Mouse (Mus musculus) heart, postnatal 25 days (tissue): Measurements from ENCODE around the gene Vwf. TPM values are rescaled to one million over a fixed set of nuclear protein-coding genes. Genes with fewer than 3 reads are reported as not detected.

ENCODE experiments used
- DNase-seq: peaks from one replicate; pipeline ENCODE4 v3.0.0; 2022; ENCODE audit warnings: low spot score
- intact Hi-C: fragments of 180-260 bp; cut with DNase I; formaldehyde crosslinking; loops from one replicate; pipeline ENCODE4 v1.15.1; 2025
- total RNA-seq, 2 experiments: library from RNA; stranded (reverse); gene quantifications; 2 replicates each; pipeline ENCODE4 v1.2.3; 2021

The Vwf gene
- total RNA-seq, 2 experiments from 2014 or later = 104 to 114 TPM

DNA sequence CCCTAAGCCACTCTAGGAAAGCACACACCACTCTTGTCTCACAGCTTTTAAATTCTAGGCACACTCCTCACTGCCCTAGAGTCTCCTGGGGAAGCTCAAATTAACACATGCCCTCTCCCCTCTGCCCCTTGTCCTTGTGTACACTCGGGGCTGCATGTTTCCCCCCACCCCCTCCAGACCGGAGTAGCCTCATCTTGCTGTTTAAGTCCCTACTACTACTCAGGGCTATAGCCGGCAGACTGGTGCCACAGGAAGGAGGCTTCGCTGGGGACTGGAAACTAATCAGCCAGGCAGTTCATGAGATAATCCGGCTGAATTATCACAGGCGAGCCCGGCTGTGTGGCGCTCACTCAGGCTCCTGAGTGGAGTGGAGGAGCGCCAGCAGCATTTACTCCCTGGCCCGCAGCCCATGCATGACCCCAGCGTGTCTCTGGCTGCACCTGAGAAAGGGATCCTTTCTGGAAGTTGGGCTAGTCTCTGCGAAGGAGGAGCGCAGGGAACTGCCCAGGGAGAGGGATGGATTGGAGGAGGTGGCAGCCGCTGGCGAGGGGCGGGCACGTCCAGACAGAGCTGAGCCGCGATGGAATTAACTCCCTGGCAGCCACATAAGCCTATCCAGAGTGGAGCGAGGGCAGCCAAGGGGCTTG is 143.6 kb downstream of the Vwf start, which contains the start of gene Ano2:
Gene Ano2 (plus strand): TSS at position 363 of the 647 bp plus-strand sequence.
- intact Hi-C loops = no loop called here
- DNase-seq = no peak

DNA sequence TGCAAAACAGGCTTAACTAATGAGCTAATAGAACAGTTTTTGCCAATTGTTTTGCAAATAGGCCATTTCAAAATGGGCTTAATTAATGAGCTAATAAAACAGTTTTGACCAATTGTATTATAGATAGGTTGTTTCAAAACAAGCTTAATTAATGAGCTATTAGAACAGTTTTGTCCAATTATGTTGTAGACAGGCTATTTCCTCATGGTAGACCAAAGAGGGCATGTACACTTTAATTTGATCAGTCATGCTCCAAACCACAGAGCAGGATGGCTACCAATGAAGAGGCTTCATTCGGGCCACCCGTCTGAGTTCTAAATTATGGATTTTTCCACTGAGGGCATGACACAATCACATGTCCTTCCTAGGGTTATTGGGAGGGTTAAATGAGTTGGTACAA is 154.6 kb downstream of the Vwf start:
- DNase-seq = no peak
- intact Hi-C loops = no loop called here

DNA sequence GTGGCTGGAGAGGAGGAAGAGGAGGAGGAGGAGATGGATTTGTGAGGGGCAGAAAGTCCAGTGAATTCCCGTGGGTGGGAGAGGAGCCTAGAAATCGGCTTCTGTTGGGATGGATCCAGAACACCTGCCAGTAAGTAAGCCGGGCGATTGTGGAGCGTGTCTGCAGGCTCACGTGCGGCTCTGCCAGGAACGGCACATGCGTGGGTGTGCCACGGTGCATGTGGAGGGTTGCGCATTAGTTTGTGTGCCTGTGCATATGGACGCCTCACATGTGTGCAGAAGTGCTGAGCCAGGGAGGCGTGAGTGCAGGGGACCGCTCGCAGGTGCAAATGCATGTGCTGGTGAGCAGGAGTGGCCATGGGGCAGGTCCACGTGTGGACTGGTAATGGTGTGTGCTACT is 164.7 kb downstream of the Vwf start:
- intact Hi-C loops = no loop called here
- DNase-seq = no peak

DNA sequence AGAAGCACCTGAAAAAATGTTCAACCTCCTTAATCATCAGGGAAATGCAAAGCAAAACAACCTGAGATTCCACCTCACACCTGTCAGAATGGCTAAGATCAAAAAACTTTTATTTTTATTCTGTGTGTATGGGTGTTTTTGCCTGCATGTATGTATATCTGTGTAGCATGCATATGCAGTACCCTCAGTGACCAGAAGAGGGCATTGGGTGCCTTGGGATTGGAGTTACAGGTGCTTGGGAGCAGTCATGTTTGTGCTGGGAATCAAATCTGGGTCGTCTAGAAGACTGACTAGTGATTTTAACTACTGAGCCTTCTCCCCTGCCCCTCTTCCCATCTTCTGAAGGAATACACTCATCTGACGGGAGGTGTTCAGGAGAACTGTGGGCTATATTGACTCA is 179.8 kb downstream of the Vwf start:
- intact Hi-C loops = no loop called here
- no peak for DNase-seq

DNA sequence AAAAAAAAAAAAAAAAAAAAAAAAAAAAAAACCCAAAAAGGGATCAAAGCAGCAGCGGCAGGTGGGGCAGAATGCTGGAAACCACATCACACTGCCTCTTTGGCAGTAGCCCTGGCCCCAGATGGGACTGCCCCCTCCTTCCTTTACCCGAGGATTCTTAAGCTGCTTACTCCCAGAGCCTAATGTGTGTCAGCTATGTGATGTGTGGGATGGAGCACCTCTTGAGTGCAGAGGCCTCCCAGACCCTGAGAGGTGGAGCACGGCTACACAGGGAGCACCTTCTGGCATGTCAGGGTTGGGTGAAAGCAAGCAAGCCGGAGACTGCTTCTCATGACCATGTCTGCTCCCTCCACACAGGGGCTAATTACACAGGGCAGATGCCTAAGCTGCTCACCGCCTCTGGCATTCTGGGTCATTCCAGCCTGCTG is 180.9 kb downstream of the Vwf start:
- DNase-seq = no peak
- intact Hi-C loops = no loop called here

DNA sequence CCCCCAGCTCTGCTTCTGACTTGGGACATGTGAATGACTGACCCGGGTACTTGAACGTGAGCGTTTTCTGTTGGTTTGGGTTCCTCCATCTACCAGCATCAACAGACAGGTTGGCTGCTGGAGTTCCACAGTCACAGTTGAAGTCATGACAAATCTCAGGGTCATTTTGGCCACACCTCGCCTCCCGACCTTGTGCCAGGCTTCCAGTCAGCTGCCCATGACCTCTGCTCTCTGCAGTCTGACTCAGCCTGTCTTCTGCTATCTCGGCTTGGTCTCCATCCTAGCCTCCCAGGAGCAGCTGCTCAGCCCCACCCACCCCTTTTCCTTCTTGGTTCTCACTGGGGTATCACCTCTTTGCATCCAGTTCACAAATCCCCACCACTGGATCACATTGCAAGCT is 182.9 kb downstream of the Vwf start:
- intact Hi-C loops = no loop called here
- DNase-seq = no peak

DNA sequence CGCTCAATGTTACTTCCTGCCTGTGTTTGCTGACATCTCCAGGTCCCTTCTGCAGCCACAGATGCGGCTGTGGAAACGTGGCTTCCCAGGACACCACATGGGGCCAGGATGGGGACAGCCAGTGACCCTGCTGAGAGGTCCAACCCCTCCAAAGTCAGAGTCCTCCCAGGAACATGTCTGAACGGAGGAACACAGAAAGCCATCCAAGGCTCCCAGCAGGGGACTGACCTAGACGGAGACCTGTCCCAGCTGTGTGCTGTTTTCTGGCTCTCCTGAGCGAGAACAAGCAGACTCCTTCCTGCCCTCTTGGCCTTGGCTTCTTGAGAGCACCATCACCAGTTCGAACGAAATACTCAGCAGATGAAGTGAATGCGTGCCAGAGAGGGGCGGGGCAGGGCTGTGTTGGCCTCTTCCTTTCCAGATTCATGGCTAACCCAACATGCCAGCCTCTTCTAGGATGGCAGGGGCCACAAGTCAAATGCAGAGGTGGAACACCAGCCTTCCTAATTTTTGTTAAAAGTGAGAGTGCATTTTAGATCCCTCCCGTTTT is 183.5 kb downstream of the Vwf start:
- DNase-seq = no peak
- intact Hi-C loops = no loop called here

Other genes with a start within 250 kb of the Vwf start
- 10 to 100 TPM; 27.4 to 31.8 TPM for gene Ltbr, start 232.9 kb upstream of the Vwf start, total RNA-seq
- under 1 TPM; 0.70 TPM for gene Scnn1a, start 226.1 kb upstream of the Vwf start, total RNA-seq
- gene Tnfrsf1a, start 197.4 kb upstream of the Vwf start, total RNA-seq = 10 to 100 TPM; 53.2 to 60.8 TPM
- not detected for gene Plekhg6, start 166.0 kb upstream of the Vwf start, total RNA-seq
- 10 to 100 TPM; 57.5 to 63.4 TPM for gene Cd9, start 52.0 kb upstream of the Vwf start, total RNA-seq
- gene Ano2, start 143.6 kb downstream of the Vwf start, total RNA-seq = not detected